Mouse (Mus musculus) kidney, adult 2 months (tissue): ENCODE data around the gene Gm37240.

Experiments
- CTCF ChIP-seq: fragments of 200-500 bp; conservative IDR thresholded peaks from 2 replicates; pipeline ENCODE4 v1.5.1; 2011; ENCODE audit warnings: low read depth, mild to moderate bottlenecking, control low read depth, low read length, moderate library complexity, mixed read lengths; ENCODE audit not compliant: insufficient read depth, insufficient read length
- POLR2A ChIP-seq: fragments of 200-500 bp; IDR thresholded peaks from one replicate; pipeline ENCODE4 v1.6.1; 2011; ENCODE audit warnings: low read depth, low read length, control low read depth

DNA sequence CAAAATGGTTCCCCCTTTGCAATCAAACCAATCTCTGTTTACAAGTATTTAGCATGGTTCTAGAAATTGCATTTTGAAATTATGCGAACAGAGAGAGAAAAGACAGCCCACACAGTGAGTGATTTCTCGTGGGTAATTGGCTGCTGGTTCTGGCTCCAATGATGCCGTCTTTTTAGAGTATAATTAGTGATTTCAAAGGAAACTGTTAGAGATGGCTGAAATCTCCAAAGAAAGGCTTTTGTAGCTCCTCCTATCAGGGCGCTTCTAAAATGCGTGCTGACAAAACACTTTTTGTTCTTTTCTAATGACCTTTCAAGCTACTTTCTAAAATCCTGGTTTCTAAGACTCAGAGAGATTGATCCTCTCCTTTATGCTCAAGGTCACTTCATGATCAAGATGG lies 569.1 kb downstream of the Gm37240 start:
- TF ChIP-seq POLR2A (no peak), CTCF (no peak)
